Mouse (Mus musculus) ES-Bruce4 (cell line): Measurements from ENCODE around the gene Eepd1. TPM values are rescaled to one million over a fixed set of nuclear protein-coding genes. Genes with fewer than 3 reads are reported as not detected.

Experiments
- H3K27ac ChIP-seq: 2 replicates; pipeline ENCODE4 v1.5.1; 2012; ENCODE audit warnings: low read length, inconsistent platforms; ENCODE audit not compliant: insufficient read depth
- H3K27me3 ChIP-seq: 2 replicates; pipeline ENCODE4 v1.6.1; 2012; ENCODE audit warnings: mild to moderate bottlenecking, low read length, inconsistent platforms; ENCODE audit not compliant: control insufficient read depth, poor library complexity, insufficient read depth, severe bottlenecking
- H3K36me3 ChIP-seq: 2 replicates; pipeline ENCODE4 v1.6.1; 2012; ENCODE audit warnings: inconsistent platforms, mild to moderate bottlenecking, low read length, moderate library complexity; ENCODE audit not compliant: control insufficient read depth, poor library complexity, insufficient read depth, severe bottlenecking
- H3K4me1 ChIP-seq: one replicate; pipeline ENCODE4 v1.8.1; 2011; ENCODE audit warnings: low read length; ENCODE audit not compliant: control insufficient read depth, insufficient read depth
- H3K4me3 ChIP-seq: 2 replicates; pipeline ENCODE4 v1.5.1; 2011; ENCODE audit warnings: low read depth, mild to moderate bottlenecking, low read length
- H3K9ac ChIP-seq: 2 replicates; pipeline ENCODE4 v1.6.1; 2012; ENCODE audit warnings: low read depth, mild to moderate bottlenecking, inconsistent platforms; ENCODE audit not compliant: poor library complexity, severe bottlenecking
- H3K9me3 ChIP-seq: replicated peaks from 2 replicates; pipeline ENCODE4 v1.6.1; 2012; ENCODE audit warnings: mild to moderate bottlenecking, low read length, inconsistent platforms; ENCODE audit not compliant: control insufficient read depth, poor library complexity, insufficient read depth, severe bottlenecking
- CTCF ChIP-seq: IDR thresholded peaks from one replicate; pipeline ENCODE4 v1.8.1; 2011; ENCODE audit warnings: low read depth, low read length
- EP300 ChIP-seq: IDR thresholded peaks from 2 replicates; pipeline ENCODE4 v1.6.1; 2011; ENCODE audit warnings: low read depth, low read length; ENCODE audit not compliant: insufficient read depth
- POLR2A ChIP-seq: IDR thresholded peaks from one replicate; pipeline ENCODE4 v1.8.1; 2011; ENCODE audit warnings: low read length; ENCODE audit not compliant: insufficient read depth
- polyA plus RNA-seq: library from polyadenylated mRNA; stranded (reverse); fragments of >200 nt; gene quantifications from 2 replicates; pipeline ENCODE4 v1.2.4, GENCODE M21; 2011; ENCODE audit warnings: low read depth; ENCODE audit not compliant: missing spikeins, insufficient read depth, insufficient read length

Gene Eepd1
- polyA plus RNA-seq, 1 experiment, result 1.6 TPM

DNA sequence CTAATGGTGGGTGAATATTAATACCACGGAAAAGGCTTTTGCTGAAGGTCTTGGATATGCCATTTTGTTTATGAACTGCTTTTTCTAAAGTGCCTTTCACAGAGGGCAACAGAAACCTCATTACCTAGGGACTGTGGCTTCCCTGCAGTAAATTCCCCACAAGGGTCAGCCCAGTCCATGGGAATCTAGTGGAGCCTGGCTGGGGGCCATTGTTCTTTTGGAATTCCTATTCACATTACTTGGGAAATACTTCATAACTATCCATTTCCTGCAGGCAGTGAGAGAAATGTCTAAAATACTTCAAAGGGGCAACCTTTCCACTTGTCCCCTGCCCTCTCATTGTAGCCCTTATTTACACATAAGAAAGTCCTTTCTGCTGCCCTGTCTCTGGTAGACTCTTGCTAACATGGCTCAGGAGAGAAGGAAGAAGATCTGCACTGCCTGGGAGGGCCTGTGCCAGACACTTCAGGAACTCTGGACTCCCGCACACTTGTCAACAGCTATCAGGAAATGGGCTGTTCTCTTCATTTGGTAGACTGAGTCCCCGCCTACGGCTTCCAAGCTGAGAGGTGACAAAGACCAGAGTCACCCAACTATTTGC lies 111.1 kb downstream of the Eepd1 start:
- H3K27me3 ChIP-seq, result peaks cover 1% of the 10 kb centered on the region; the same call in 1 of the 2 replicates
- no peaks in the 10 kb centered on the region for H3K4me1 ChIP-seq
- H3K9ac ChIP-seq, result no peak overlapping the region
- H3K36me3 ChIP-seq, result no peaks in the 10 kb centered on the region
- H3K27ac ChIP-seq, result no peak overlapping the region
- TF ChIP-seq EP300, result no peak
- no peak for TF ChIP-seq CTCF
- no peak for TF ChIP-seq POLR2A
- no peaks in the 10 kb centered on the region for H3K9me3 ChIP-seq
- H3K4me3 ChIP-seq, result no peak overlapping the region

DNA sequence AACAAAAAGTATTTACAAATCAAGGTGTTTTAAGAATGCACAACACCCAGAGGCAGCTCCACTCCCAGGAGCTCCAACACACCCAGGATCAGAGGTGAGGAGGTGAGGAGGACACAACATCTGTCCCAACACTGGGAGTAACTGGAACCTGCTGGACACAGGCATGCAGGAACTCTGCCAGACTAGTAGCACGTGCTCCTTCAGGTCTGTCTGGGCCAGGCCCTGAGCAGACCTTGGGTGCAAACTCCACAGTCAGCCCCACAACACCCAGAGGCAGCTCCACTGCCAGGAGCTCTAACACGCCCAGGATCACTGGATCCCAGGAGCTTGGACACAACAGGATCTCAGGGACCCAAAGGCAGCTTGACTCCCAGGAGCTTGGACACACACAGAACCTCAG lies 143.4 kb downstream of the Eepd1 start:
- no peak overlapping the region for H3K4me3 ChIP-seq
- H3K4me1 ChIP-seq, result no peaks in the 10 kb centered on the region
- no peak for TF ChIP-seq CTCF
- TF ChIP-seq POLR2A, result no peak
- TF ChIP-seq EP300, result no peak
- no peaks in the 10 kb centered on the region for H3K27me3 ChIP-seq
- no peak overlapping the region for H3K27ac ChIP-seq
- no peaks in the 10 kb centered on the region for H3K9me3 ChIP-seq
- no peaks in the 10 kb centered on the region for H3K36me3 ChIP-seq
- no peak overlapping the region for H3K9ac ChIP-seq

DNA sequence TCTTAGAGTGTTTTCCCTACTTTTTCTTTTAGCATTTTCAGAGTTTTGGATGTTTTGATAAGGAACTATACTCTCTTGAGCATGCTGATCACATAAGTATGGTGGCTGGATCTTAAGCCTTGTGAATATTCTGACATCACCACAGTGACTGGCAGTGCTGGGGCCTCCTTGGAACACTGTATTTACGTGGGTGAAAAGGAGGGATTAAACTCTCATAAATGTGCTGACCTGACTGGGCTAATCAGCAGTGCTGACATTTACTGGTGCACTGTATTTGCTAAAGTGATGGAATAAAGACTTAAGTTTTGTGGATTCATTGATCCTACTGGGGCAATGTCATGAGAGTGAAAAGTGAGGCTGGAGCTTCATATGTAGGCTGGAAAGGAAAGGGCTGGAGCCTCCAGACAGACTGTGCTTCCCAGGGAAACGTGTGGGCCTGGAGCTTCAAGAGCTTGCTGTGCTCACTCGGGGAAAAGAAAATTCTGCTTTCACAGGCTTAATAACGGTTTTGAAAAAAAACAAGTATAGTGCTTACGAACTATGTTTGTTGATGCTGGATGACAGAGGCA lies 148.3 kb downstream of the Eepd1 start:
- TF ChIP-seq EP300 (no peak), POLR2A (no peak), CTCF (no peak)
- H3K27me3 ChIP-seq, result no peaks in the 10 kb centered on the region
- no peak overlapping the region for H3K9ac ChIP-seq
- no peaks in the 10 kb centered on the region for H3K4me1 ChIP-seq
- H3K9me3 ChIP-seq, result no peaks in the 10 kb centered on the region
- no peak overlapping the region for H3K27ac ChIP-seq
- H3K36me3 ChIP-seq, result no peaks in the 10 kb centered on the region
- no peak overlapping the region for H3K4me3 ChIP-seq

Other genes with a start within 250 kb of the Eepd1 start
- gene Sept7, start 229.1 kb upstream of the Eepd1 start, polyA plus RNA-seq, result 187 and 193 TPM in 2 replicates